Mouse (Mus musculus) Patski (cell line): ENCODE results near the gene Chd9. TPM values are rescaled to one million over a fixed set of nuclear protein-coding genes. Genes with fewer than 3 reads are reported as not detected.

ENCODE experiments used
- ATAC-seq: fragments of 100-300 bp; one replicate; pipeline ENCODE4 v1.8.0; 2021
- CTCF ChIA-PET: fragments of 350-600 bp; sonication (Branson Sonifier 250); formaldehyde crosslinking; loops from one replicate; lab custom pipeline; 2022; ENCODE audit warnings: inconsistent platforms; lab: Charles Lee
- POLR2A ChIA-PET: fragments of 350-600 bp; sonication (Branson Sonifier 250); formaldehyde crosslinking; loops from one replicate; lab custom pipeline; 2022; ENCODE audit warnings: antibody characterized with exemption, inconsistent platforms; lab: Charles Lee
- DNase-seq: peaks from one replicate; pipeline ENCODE4 v3.0.0-alpha.2; 2011; ENCODE audit warnings: low read depth, low spot score
- H3K27me3 ChIP-seq: fragments of 371-371 bp; one replicate; pipeline ENCODE4 v1.5.1; 2021
- CTCF ChIP-seq: fragments of 100-300 bp; IDR thresholded peaks from one replicate; pipeline ENCODE4 v1.5.1; 2021
- in situ Hi-C: fragments of 300-500 bp; cut with MboI; formaldehyde crosslinking; loops from 3 replicates; pipeline ENCODE4 v1.11.1; 2018; ENCODE audit warnings: low pct_unique_long_range_greater_than_20kb, mixed read lengths
- polyA plus RNA-seq: library from polyadenylated mRNA; unstranded; gene quantifications from one replicate; pipeline ENCODE4 v1.2.3, GENCODE M21; 2021

Gene Chd9
- polyA plus RNA-seq, 1 experiment from 2014 or later, result 63.7 TPM

DNA sequence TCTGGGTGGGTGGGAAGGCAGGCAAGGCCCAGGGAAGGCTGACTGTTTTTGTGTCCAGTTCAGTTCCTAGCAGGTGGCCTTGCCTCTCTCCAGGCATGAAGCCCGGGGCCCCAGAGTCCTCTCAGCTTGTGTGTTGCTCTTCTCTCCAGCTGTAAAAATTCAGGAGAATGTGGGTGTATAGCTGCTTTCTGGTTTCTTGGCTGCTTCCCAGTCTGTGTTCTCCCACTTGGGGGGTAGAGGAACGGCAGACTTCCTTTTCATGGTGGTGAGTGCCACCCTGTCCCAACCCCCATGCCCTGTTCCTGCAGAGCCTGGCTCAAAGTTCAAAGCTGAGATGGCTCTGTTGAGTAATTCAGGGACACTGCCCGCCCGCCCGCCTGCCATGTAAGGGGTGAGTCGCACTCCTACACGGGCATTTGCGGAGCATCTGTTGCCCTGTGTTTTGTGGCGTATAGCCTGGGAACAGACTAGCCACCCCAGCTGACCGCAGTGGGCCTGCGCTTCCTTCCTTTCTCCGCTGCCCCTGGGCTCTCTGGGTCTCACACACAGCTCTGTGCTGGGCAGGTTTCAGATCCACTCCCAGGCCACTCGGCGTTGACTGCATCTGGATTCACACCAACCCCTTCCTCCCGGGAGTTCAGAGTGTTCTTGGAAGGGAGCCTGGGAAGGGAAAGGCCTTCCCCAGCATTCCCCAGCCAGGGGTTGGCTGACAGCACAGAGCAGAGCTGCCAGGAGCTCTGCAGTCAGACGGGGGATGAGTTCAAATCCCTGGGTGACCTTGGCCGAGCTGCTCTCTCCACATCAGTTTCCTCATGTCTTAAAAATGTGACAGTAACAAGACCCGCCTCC, 41.1 kb downstream of the Chd9 start:
- ATAC-seq, result peak; percentile 38
- DNase-seq, result peak; percentile 60
- no peaks in the 10 kb centered on the region for H3K27me3 ChIP-seq
- POLR2A ChIA-PET, result interaction anchor here (0.8 to 2.2 kb wide), 7 partner anchors 9 to 41 kb away, joined by 3 to 6 read pairs (median 4); no protein-coding TSS in a partner anchor
- TF ChIP-seq CTCF, result no peak
- CTCF ChIA-PET, result interaction anchor here (0.6 to 4.5 kb wide), 6 partner anchors 10 to 67 kb away, joined by 3 to 17 read pairs (median 5); partner anchors contain the start of gene Chd9
- in situ Hi-C loops, result no loop called here

DNA sequence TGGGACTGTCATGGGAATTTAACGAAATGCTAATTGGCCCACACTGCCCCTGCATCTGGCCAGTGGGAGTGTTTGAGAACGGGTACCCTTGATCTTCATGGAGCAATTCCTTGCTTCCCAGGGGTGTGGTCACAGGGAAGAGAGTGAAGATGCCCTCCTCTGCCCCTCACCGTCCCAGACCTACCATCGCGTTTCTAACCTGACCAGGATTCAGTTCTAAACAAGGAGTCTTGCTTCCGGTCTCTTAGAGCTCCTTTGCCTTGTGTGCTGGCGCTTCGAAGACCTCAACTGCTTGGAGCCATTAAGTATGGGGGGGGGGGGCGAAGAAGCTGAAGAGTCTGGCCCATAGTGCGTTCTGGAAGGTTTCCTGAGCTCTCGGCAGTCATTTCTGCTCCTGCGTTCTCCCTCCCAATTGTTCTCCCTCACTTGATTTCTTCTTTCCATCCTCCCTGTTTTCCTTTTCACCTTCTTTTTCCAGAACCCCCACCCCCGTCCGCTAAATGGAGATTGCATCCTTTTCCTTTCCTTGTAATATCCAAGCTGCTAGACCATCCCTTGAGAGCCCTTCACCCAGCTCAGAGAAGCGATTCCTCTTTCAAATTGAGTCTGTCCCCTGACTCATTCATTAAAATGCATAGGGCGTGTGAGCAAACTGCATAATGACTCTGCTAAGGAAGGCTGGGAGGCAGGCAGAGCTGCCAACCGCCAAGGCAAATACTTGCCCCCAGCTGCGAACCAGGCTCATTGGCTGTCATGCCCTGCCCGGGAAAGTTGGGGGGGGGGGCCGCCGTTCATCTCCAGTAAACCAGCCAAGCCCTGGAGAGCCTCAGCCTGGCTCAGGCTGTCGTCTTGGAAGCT, 42.0 kb downstream of the Chd9 start:
- DNase-seq, result peak; percentile 83
- ATAC-seq, result peak; percentile 88
- ChIA-PET CTCF (interaction anchor here (0.6 to 4.5 kb wide), 6 partner anchors 9 to 199 kb away, joined by 3 to 17 read pairs (median 4); partner anchors contain the start of genes Chd9 and Rbl2), POLR2A (interaction anchor here (0.5 to 2.2 kb wide), 9 partner anchors 8 to 56 kb away, joined by 3 to 6 read pairs (median 4); no protein-coding TSS in a partner anchor)
- in situ Hi-C loops, result loop anchor here (5.0 kb wide), 1 partner anchor 33 kb away; no protein-coding TSS in a partner anchor
- no peaks in the 10 kb centered on the region for H3K27me3 ChIP-seq
- TF ChIP-seq CTCF, result no peak

DNA sequence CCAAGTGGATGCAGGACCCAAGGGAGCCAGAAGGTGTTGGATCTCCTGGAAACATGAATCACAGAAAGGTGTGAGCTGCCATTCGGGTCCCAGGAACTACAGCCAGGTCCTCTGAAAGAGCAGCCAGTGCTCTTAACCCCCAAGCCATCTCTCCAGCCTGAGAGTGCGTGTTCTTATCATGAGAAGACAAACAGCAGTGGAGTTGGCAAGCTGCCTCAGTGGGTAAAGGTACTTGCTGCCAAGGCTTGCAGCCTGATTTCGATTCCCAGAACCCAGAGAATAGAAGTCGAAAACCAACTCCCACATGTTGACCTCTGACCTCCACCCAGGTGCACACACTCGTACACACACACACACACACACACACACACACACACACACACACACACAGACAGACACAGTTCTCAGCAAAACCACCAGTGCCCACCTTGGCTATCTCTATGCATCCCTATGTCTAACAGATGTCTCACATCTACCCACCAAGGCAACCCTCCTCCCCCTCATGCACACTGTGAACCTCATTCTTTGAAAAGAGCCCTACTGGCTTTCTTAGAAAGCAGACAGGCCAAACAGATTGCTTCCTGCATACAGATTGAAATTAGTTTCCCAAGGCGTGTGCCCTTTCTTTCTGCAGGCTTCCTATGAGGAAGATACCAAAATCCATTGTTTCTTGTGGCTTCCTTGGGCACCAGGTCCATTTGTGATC, 43.4 kb downstream of the Chd9 start:
- ChIA-PET POLR2A (interaction anchor here (1.6 kb wide), 1 partner anchor 43 kb away, joined by 5 read pairs; no protein-coding TSS in a partner anchor), CTCF (interaction anchor here (4.5 kb wide), 1 partner anchor 42 kb away, joined by 17 read pairs; the partner anchor contains the start of gene Chd9)
- ATAC-seq (no peak), DNase-seq (no peak)
- H3K27me3 ChIP-seq, result no peaks in the 10 kb centered on the region
- in situ Hi-C loops, result loop anchor here (5.0 kb wide), 1 partner anchor 34 kb away; no protein-coding TSS in a partner anchor
- TF ChIP-seq CTCF, result no peak

DNA sequence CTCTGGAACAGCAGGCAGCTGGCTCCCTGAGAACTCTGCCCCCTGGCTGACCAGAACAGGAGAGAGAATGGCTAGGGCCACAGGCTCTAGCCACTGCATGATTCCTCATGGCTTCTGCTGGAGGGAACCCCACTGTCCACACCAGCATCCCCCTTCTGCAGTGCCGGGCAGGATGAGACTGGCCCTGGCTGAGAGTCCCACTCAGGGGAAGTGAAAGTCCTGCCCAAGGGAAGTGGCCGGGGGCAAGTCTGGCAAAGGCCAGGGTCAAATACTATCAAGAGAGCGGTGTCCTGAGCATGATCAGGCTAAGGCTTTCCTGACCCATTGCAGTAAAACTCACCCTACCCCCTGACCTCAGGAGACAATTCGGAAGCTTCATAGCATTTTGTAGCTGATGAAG, 44.9 kb downstream of the Chd9 start:
- in situ Hi-C loops, result loop anchor here (5.0 kb wide), 1 partner anchor 36 kb away; no protein-coding TSS in a partner anchor

DNA sequence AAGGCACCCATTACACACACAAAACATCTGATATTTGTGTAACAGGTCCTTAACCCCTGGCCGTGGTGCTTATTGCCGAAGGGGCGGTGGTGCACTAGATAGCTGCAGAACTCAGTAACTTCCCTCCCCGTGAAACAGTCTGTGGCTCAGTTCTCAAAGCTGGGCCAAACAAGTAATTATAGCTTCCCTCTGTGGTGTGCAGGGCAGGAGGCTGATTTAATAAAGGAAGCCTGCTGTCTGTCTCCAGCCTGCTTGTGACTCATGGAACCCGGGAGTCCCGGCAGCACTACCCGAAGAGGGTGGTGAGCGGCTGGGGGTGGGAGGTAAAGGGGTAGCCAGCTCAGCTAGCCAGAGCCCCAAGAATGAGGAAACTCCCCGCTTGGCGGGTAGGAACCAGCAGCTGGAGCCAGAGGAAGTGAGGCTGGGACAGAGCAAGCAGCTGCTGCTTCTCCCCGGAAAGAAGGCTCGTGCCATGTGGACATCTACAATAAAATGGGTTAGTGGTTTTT, 48.1 kb downstream of the Chd9 start:
- no peak for TF ChIP-seq CTCF

More for the DNA sequence above, 44.9 kb downstream of the Chd9 start:
- ChIA-PET CTCF (interaction anchor here (1.3 kb wide), 1 partner anchor 44 kb away, joined by 3 read pairs; no protein-coding TSS in a partner anchor), POLR2A (no interaction called here)
- no peaks in the 10 kb centered on the region for H3K27me3 ChIP-seq
- TF ChIP-seq CTCF, result no peak
- DNase-seq, result no peak
- no peak for ATAC-seq

DNA sequence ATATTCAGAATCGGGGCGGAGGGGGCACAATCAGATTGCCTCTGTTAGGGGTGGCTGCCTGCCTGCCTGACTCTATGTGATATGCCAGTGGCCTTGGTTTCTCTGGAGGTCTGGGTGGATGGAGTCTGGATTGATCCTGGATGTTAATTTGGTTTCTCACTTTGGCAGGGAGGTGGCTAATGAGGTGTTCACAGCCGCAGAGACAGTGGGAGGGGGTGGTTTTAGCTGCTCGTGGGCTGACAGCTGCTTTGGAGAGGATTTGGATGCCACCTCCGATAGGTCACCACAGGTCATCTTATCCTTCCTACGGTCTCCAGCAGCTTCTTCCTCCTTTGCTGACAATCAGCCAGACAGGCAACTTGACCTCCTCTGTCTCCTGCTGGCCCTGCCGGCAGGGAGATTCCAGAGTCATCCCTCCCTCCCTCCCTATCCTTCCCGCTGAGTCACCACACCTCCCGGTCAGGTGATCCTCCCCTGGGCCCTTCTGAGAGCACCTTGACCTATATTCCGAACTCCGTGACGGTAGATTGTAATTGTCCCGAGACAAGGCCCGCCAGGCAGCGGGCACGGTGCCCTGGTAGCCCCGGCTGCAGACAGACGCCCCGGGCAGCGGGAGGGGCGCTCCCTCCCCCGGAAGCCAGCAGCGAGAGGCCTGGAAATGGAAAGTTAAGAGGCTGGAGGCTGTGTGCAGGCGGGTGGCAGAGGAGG, 48.7 kb downstream of the Chd9 start:
- ATAC-seq, result peak; percentile 92
- TF ChIP-seq CTCF, result no peak
- ChIA-PET POLR2A (interaction anchor here (0.9 to 2.1 kb wide), 3 partner anchors 27 to 48 kb away, joined by 3 to 8 read pairs (median 5); partner anchors contain the start of gene Chd9), CTCF (interaction anchor here (3.1 kb wide), 1 partner anchor 48 kb away, joined by 21 read pairs; the partner anchor contains the start of gene Chd9)
- peak; percentile 88 for DNase-seq
- in situ Hi-C loops, result no loop called here
- H3K27me3 ChIP-seq, result no peaks in the 10 kb centered on the region

More for the DNA sequence above, 48.1 kb downstream of the Chd9 start:
- H3K27me3 ChIP-seq, result no peaks in the 10 kb centered on the region
- DNase-seq (peak; percentile 64), ATAC-seq (peak; percentile 58)
- POLR2A ChIA-PET, result interaction anchor here (0.9 to 2.1 kb wide), 3 partner anchors 32 to 59 kb away, joined by 3 to 8 read pairs (median 3); partner anchors contain the start of genes Chd9 and Gm19935
- CTCF ChIA-PET, result interaction anchor here (3.1 kb wide), 1 partner anchor 48 kb away, joined by 21 read pairs; the partner anchor contains the start of gene Chd9
- in situ Hi-C loops, result no loop called here

DNA sequence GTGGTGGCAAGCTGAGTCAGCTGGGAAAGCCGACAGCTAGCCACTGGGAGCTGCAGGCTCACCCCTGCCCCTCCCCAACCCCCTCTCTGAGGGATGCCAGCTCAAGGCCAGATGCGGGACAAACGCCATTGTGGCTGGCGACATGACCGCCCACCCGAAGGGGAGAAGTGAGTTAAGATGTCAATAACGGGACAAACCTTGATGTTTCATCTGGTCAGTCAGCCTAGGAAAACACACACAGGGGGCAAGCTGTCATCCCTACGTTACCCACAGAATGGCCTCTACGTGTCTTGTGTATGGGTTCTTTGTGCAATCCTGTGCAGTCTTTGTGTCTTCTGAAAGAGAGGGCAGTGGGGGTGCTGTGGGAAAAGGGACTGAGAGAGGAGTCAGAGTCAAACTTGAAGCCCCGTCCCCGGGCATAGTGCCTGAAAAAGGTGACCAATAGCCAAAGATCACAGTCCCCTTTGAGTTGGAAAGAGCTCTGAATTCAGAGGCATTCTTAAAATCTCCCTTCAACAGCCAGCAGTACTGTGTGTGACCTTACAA, 49.4 kb downstream of the Chd9 start:
- POLR2A ChIA-PET, result interaction anchor here (1.3 to 2.1 kb wide), 4 partner anchors 8 to 49 kb away, joined by 3 to 8 read pairs (median 5); partner anchors contain the start of gene Chd9
- CTCF ChIA-PET, result interaction anchor here (3.1 kb wide), 1 partner anchor 49 kb away, joined by 21 read pairs; the partner anchor contains the start of gene Chd9
- in situ Hi-C loops, result no loop called here
- DNase-seq (no peak), ATAC-seq (peak; percentile 3)
- no peaks in the 10 kb centered on the region for H3K27me3 ChIP-seq
- TF ChIP-seq CTCF, result no peak

DNA sequence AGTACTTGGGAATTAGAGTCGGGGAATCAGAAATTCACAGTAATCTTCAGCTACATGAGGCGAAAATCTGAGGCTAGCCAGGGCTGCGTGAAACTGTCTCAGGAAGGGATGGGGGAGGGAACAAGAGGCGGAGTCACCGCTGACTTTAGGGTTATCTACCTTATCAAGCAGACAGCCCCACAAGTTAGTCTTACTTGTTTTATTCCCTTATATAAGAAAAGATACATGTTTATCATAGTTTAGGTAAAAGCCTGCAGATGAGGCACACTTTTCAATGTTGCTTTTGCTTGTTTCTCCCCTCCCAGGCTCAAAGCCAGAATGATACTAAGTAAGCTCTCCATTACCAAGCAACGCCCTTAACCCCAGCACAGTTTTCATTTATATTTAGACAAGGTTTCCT, 50.4 kb downstream of the Chd9 start:
- ChIA-PET POLR2A (interaction anchor here (1.0 to 1.9 kb wide), 5 partner anchors 9 to 50 kb away, joined by 3 to 5 read pairs (median 4); partner anchors contain the start of gene Chd9), CTCF (interaction anchor here (0.7 to 1.2 kb wide), 4 partner anchors 8 to 77 kb away, joined by 3 to 4 read pairs (median 4); partner anchors contain the start of gene Gm19935)
- in situ Hi-C loops, result no loop called here
- no peaks in the 10 kb centered on the region for H3K27me3 ChIP-seq
- ATAC-seq (no peak), DNase-seq (no peak)
- no peak for TF ChIP-seq CTCF
